Mouse (Mus musculus): ENCODE measurements around the gene Rasa3.

Gene Rasa3

GRCm38 (mm10) chr8:13540122-13540521 is 137.3 kb downstream of the Rasa3 start:
- DNase-seq = no peak

DNA sequence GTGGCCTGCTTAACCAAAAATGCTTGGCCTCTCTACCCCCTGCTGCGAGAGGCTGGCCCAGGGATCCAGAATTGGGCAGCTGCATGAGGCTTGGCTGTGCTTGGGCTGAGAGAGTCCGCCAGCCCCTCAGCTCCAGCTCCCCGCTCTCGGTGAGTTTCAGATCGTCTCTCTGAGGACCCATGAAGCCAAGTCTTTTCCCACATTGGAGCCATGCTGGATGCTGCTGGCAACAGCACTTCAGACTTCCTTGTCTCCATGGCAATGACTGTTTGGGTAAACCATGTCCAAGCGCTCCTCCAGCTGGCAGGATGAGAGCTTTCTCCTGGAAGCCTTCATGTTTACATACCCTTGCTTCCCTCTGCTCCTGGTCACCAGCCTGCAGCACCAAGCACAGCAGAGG is 138.6 kb downstream of the Rasa3 start:
- no peak for DNase-seq

- DNase-seq = no peak
These were observed 140.3 kb downstream of the Rasa3 start for GRCm38 (mm10) chr8:13537102-13537501.

GRCm38 (mm10) chr8:13533123-13533522 is 144.3 kb downstream of the Rasa3 start:
- DNase-seq = no peak

- DNase-seq = no peak
These were observed 145.7 kb downstream of the Rasa3 start for GRCm38 (mm10) chr8:13531602-13532171.

DNA sequence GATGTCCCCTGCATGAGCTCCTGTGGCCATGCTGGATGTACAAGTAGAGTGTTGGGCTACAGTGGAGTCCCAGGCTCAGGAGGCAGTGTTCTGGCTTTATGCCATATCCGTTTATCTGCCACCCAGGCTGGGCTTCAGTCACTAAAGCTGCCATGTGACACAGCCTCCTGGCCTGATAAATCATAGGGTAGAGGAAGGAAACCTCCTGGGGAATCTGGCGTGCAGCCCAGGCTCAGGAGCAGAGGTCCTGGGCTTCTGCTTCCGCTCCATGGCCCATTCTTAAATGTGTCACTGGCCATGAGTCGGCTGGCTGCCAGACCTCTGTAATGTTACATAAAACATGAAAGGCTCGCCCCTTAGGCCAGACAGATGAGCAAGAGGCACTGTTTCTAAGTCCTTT is 146.5 kb downstream of the Rasa3 start:
- DNase-seq = no peak

GRCm38 (mm10) chr8:13530401-13530800 is 147.0 kb downstream of the Rasa3 start:
- no peak for DNase-seq

DNA sequence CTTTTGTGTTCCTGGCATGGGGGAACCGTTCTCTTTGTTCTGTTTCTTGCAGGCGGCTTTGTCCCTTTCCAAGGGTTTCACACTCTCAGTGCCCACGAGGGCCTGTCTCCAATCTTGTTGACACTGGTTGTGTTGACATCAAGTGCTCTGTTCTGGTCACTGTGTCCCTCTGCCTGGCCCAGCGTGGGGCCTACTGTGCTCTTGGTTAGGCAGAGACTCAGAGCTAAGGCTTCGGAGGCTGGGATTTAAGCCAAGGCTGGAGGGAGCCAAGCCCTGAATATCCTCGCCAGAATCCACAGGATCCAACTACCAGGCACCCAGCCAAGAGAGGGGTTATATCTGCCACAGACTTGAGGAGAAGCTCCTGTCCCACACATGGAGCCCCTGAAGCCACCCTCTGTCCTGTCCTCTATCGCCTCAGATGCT is 147.5 kb downstream of the Rasa3 start:
- no peak for DNase-seq

DNA sequence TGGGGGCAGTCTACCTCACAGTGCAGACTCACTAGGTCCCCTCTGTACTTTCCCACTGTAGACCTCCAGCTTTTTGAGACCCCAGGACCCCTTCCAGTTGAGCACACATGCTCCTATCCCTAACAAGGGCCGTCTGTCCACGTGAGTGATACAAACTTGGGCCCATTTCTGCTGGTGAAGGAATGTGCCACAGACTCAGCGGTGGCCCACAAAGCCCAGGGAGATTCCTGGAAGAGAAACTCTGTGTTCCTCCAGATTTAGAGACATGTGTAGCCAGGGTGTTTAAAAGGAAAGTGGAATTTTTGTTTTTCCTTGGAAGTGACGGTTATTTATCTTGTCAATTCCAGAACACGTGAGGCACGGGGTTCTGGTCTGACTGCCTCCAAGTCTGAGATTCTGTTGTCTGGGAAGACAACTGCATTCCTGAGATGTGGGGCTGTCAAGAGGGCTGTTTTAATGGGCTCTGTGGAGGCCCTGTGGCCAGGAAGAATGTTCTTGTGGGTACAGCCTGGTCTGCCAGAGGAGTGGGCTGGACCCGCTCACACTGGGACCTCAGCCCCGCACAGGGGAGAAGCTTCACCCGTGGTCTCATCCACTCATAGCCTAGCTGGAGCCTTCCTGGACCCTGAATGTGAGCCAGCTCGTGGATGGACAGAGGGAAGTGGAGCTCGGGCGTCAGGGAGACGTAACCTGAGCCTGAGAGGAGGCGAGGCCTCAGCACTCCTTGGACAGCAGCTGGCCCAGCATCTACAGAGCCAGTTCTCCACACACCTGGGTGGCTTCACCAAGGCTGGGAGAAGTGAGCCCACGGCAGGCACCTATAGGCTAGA is 148.2 kb downstream of the Rasa3 start:
- DNase-seq = no peak

GRCm38 (mm10) chr8:13521392-13521791 is 156.0 kb downstream of the Rasa3 start:
- no peak for DNase-seq

- no peak for DNase-seq
These were observed 157.1 kb downstream of the Rasa3 start for GRCm38 (mm10) chr8:13520349-13520748.

DNA sequence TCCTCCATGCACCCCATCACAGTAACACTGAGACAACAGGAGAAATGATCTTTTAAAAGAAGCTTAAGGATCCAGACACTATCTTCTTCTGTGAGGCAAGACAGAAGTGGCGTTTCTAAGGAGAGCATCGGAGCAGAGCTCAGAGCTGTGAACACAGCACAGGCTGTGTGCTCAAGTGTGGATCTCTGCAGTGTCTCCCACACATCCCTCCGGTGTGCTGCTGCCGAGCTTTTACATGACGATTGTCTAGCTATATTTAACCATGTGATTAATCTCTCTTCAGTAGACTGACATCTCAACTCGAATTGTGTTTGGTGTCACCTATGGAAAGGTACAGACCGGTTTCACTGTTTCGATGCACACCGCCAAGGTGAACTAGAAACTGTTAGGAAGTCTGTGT is 157.9 kb downstream of the Rasa3 start:
- DNase-seq = no peak

DNA sequence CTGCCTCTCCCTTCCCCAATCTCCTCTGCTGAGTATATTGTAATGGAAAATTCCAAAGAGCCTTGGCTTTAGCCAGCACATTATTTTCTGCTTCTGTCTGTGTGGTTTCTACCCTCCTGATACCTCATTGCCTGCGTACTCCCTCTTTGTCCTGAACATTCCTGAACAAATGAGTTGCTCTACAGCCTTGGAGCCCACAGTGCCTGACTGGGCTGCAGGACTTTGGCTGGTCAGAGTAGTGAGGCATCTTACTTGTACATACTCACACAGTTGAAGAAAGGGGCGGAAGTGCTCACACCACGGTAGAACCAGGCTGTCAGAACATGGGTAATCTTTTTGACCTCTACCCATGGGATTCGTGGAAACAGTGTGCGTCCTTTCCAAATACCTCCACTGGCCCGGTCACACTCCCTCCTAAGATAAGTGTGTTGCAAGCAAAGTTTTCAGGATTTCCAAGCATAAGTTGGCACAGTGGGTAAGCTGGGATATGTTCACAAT is 160.1 kb downstream of the Rasa3 start:
- DNase-seq = no peak

All from thymus, postnatal 14 days (tissue).